Mouse (Mus musculus) lung, embryonic 14.5 days (tissue): ENCODE measurements around the gene Aipl1. TPM values are rescaled to one million over a fixed set of nuclear protein-coding genes. Genes with fewer than 3 reads are reported as not detected.

Source experiments
- ATAC-seq: fragments of 200-750 bp; cut with Nextera tagmentation; 2 replicates; pipeline ENCODE4 v1.8.0; 2017; ENCODE audit warnings: mild to moderate bottlenecking, moderate TSS enrichment, moderate library complexity; ENCODE audit not compliant: insufficient read depth
- DNase-seq: peaks from one replicate; pipeline ENCODE4 v3.0.0-alpha.2; 2015
- H3K27ac ChIP-seq: fragments of 300-500 bp; sonication (generic); 2 replicates; pipeline ENCODE4 v1.5.1; 2014; ENCODE audit warnings: low read depth, mild to moderate bottlenecking, moderate library complexity
- H3K27me3 ChIP-seq: fragments of 300-500 bp; sonication (generic); 2 replicates; pipeline ENCODE4 v1.6.1; 2014; ENCODE audit warnings: low read length, control low read depth; ENCODE audit not compliant: insufficient read depth
- H3K36me3 ChIP-seq: fragments of 300-500 bp; sonication (generic); 2 replicates; pipeline ENCODE4 v1.6.1; 2014; ENCODE audit warnings: control low read depth; ENCODE audit not compliant: insufficient read depth
- H3K4me1 ChIP-seq: fragments of 300-500 bp; sonication (generic); 2 replicates; pipeline ENCODE4 v1.6.1; 2014; ENCODE audit warnings: antibody characterized with exemption, control low read depth; ENCODE audit not compliant: insufficient read depth
- H3K4me2 ChIP-seq: fragments of 300-500 bp; sonication (generic); 2 replicates; pipeline ENCODE4 v1.6.1; 2014; ENCODE audit warnings: mild to moderate bottlenecking
- H3K4me3 ChIP-seq: fragments of 300-500 bp; sonication (generic); 2 replicates; pipeline ENCODE4 v1.5.1; 2014; ENCODE audit warnings: low read depth, low read length
- H3K9ac ChIP-seq: fragments of 300-500 bp; sonication (generic); 2 replicates; pipeline ENCODE4 v1.6.1; 2014
- H3K9me3 ChIP-seq: fragments of 300-500 bp; sonication (generic); 2 replicates; pipeline ENCODE4 v1.6.1; 2016; ENCODE audit warnings: low read depth, low read length, control low read depth
- CTCF ChIP-seq: IDR thresholded peaks from 2 replicates; pipeline ENCODE4 v1.5.1; 2016; ENCODE audit warnings: antibody characterized with exemption, low read depth
- WGBS: fragments of 180-500 bp; shearing (Covaris S2); extraction: QIAGEN DNeasy Blood & Tissue Kit; methylation state at CpG from one replicate; pipeline ENCODE4 v1.1.7; 2014; 5-methylcytosine and 5-hydroxymethylcytosine counted together
- polyA plus RNA-seq: library from polyadenylated mRNA; unstranded; fragments of >200 nt; fragmentation: Nextera tagmentation; extraction: Ambion mirVana; gene quantifications from 2 replicates; pipeline ENCODE4 v1.2.1, GENCODE M21; 2014

Aipl1 gene
- polyA plus RNA-seq, 1 experiment from 2014 or later: 0.38 TPM

DNA sequence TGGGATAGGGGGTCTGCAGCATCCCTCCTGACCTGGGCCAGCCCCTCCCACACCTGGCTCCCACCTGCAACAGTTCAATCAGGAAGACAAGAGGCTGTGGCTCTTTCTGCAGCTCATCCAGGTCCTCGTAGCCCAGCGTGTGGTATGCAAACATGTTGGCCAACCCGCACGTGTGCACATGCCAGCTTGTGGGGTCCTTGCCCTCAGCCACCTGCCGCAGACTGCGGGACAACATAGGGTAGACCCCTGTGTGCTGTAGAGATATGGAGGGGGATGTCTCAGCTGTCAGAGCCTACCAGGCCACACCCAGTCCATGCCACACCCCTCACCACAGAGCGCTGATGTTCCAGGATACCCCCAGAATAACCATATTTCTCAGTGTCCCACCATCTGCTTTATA, 6.0 kb downstream of the Aipl1 start:
- DNase-seq: no peak
- H3K4me1 ChIP-seq: no peaks in the 10 kb centered on the region
- no peaks in the 10 kb centered on the region for H3K9me3 ChIP-seq
- no peaks in the 10 kb centered on the region for H3K36me3 ChIP-seq
- TF ChIP-seq CTCF: no peak
- no peak overlapping the region for H3K4me2 ChIP-seq
- H3K4me3 ChIP-seq: no peak overlapping the region
- H3K27ac ChIP-seq: no peak overlapping the region
- no peak for ATAC-seq
- no peaks in the 10 kb centered on the region for H3K27me3 ChIP-seq
- no peak overlapping the region for H3K9ac ChIP-seq
- 84% methylated on average over 7 of the region's 7 CpGs for WGBS

GRCm38 (mm10) chr11:72029143-72029542, 8.2 kb downstream of the Aipl1 start:
- DNase-seq: peak; percentile 74
- 19% methylated on average over 22 of the region's 23 CpGs for WGBS
- Histone ChIP-seq H3K36me3 (no peaks in the 10 kb centered on the region), H3K27ac (no peak overlapping the region), H3K4me2 (no peak overlapping the region), H3K9ac (no peak overlapping the region), H3K4me1 (no peaks in the 10 kb centered on the region), H3K4me3 (no peak overlapping the region), H3K9me3 (no peaks in the 10 kb centered on the region), H3K27me3 (no peaks in the 10 kb centered on the region)
- peak; percentile 84 for TF ChIP-seq CTCF
- ATAC-seq: peak; percentile 52

- no peak overlapping the region for H3K4me3 ChIP-seq
Measured at GRCm38 (mm10) chr11:72027836-72028235, 9.5 kb downstream of the Aipl1 start.

GRCm38 (mm10) chr11:72026516-72026915, 10.8 kb downstream of the Aipl1 start:
- 88% methylated on average over 9 of the region's 9 CpGs for WGBS
- Histone ChIP-seq H3K27me3 (no peaks in the 10 kb centered on the region), H3K9ac (no peak overlapping the region), H3K36me3 (no peaks in the 10 kb centered on the region), H3K4me2 (no peak overlapping the region), H3K9me3 (no peaks in the 10 kb centered on the region), H3K4me1 (no peaks in the 10 kb centered on the region), H3K27ac (no peak overlapping the region), H3K4me3 (no peak overlapping the region)
- TF ChIP-seq CTCF: no peak
- DNase-seq (no peak), ATAC-seq (no peak)

More at GRCm38 (mm10) chr11:72027836-72028235, 9.5 kb downstream of the Aipl1 start:
- H3K4me1 ChIP-seq: no peaks in the 10 kb centered on the region
- no peak overlapping the region for H3K9ac ChIP-seq
- DNase-seq (no peak), ATAC-seq (no peak)
- H3K27ac ChIP-seq: no peak overlapping the region
- no peak overlapping the region for H3K4me2 ChIP-seq
- no peak for TF ChIP-seq CTCF
- 78% methylated on average over 9 of the region's 9 CpGs for WGBS
- H3K27me3 ChIP-seq: no peaks in the 10 kb centered on the region
- no peaks in the 10 kb centered on the region for H3K36me3 ChIP-seq
- H3K9me3 ChIP-seq: no peaks in the 10 kb centered on the region

DNA sequence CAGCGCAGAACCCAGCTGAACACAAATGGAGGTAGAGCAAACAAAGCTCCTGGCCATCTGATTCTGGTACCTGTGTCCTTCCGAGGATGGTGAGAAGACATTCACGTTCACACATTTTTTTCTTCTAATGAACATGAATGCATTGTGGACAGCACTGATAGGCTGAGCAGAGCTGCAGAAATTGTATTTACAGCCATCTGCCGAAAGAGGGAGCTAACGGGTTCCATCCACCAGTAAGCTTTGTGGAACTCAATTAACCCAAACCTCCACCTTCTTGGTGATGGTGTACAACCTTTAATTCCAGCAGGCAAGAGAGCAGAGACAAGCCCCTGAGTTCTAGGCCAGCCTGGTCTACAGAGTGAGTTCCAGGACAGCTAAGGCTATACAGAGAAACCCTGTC, 11.5 kb downstream of the Aipl1 start:
- Histone ChIP-seq H3K4me1 (no peaks in the 10 kb centered on the region), H3K4me2 (no peak overlapping the region), H3K9ac (no peak overlapping the region), H3K36me3 (no peaks in the 10 kb centered on the region), H3K27ac (no peak overlapping the region), H3K27me3 (no peaks in the 10 kb centered on the region), H3K4me3 (no peak overlapping the region), H3K9me3 (no peaks in the 10 kb centered on the region)
- ATAC-seq (no peak), DNase-seq (peak; percentile 73)
- 36% methylated on average over 5 of the region's 5 CpGs for WGBS
- TF ChIP-seq CTCF: peak; percentile 54

DNA sequence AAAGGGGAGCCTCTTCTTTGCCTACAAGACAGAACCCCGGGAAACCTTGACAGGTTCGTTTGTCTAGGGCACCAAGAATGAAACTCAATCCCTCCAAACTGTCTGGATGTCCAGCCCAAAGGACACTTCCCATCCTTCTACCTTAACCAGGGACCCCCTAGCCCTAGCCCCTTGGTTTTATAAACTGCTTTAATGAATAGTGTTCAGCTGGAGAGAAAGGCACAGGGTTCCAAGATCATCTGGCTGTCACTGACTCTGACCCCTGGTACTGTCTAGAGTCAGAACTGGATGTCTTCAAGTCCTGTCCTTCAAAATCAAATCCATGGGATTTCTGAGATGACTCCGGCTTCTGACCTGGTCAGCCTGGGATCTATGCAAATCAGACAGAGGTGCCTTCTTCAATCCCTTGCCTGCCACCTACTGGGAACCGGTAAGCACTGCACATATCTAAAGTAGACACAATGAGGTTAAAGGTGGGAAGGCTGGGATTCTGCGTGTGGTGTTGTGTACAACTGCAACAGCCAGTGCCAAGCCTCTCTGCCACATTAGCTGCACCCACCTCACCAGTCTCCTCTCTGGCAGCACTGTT, 13.0 kb downstream of the Aipl1 start:
- H3K4me3 ChIP-seq: no peak overlapping the region
- no peaks in the 10 kb centered on the region for H3K36me3 ChIP-seq
- peak; percentile 28 for ATAC-seq
- H3K4me1 ChIP-seq: no peaks in the 10 kb centered on the region
- H3K27me3 ChIP-seq: no peaks in the 10 kb centered on the region
- WGBS: 16% methylated on average over 5 of the region's 5 CpGs
- peak; percentile 77 for DNase-seq
- TF ChIP-seq CTCF: peak; percentile 82
- H3K4me2 ChIP-seq: no peak overlapping the region
- H3K9ac ChIP-seq: no peak overlapping the region
- no peak overlapping the region for H3K27ac ChIP-seq
- no peaks in the 10 kb centered on the region for H3K9me3 ChIP-seq

GRCm38 (mm10) chr11:72023581-72023980, 13.7 kb downstream of the Aipl1 start:
- DNase-seq: peak; percentile 23
- H3K4me1 ChIP-seq: no peaks in the 10 kb centered on the region
- no peak for ATAC-seq
- 36% methylated on average over 9 of the region's 10 CpGs for WGBS
- H3K9ac ChIP-seq: no peak overlapping the region
- peak; percentile 51 for TF ChIP-seq CTCF
- H3K27ac ChIP-seq: no peak overlapping the region
- no peaks in the 10 kb centered on the region for H3K9me3 ChIP-seq
- H3K4me3 ChIP-seq: no peak overlapping the region
- H3K27me3 ChIP-seq: no peaks in the 10 kb centered on the region
- no peaks in the 10 kb centered on the region for H3K36me3 ChIP-seq
- H3K4me2 ChIP-seq: no peak overlapping the region
